27 mouse cellular contexts compared by ENCODE assay signal in genomic region chr17:71650011-71650410, GRCm38 (mm10). TPM values are rescaled to one million over a fixed set of nuclear protein-coding genes. Genes with fewer than 3 reads are reported as not detected.
DNase-seq lines count a peak whose midpoint lies in the region; ATAC-seq and TF ChIP-seq lines count a peak whose summit lies in the region.
"Had no signal": no experiment of that assay in that cellular context is flagged by ENCODE, and none has a peak within 500 bp of the region (broad histone marks: within the 10 kb centered on the region; RNA-seq: fewer than 3 reads in every experiment).

No protein-coding gene starts in this region.

- no peak overlapping the region for H3K4me2 ChIP-seq in heart, embryonic 11.5 days
- H3K4me2 ChIP-seq in kidney, postnatal 0 days (ENCODE audit: low read length) = no peak overlapping the region
- H3K4me2 ChIP-seq: forebrain, embryonic 13.5 days; heart, embryonic 13.5 days; hindbrain, embryonic 13.5 days; kidney, embryonic 15.5 days; limb, embryonic 12.5 days; liver, embryonic 12.5 days; neural tube, embryonic 15.5 days had no signal

- TF ChIP-seq CTCF in kidney, postnatal 0 days (IDR thresholded peaks at IDR 0.05; ENCODE audit: low read depth) = peak; percentile 34; the same call in 1 of the 2 replicates
- peak; percentile 27; the same call in 1 of the 2 replicates for TF ChIP-seq CTCF in E14TG2a.4 (conservative IDR thresholded peaks at IDR 0.05; ENCODE audit: low read length)

- H3K4me1 ChIP-seq in heart, embryonic 11.5 days (ENCODE audit: control insufficient read depth, insufficient read depth, low read length) = no peaks in the 10 kb centered on the region
- H3K4me1 ChIP-seq in kidney, postnatal 0 days (replicated peaks; ENCODE audit: insufficient read depth, low read length) = no peaks in the 10 kb centered on the region
- H3K4me1 ChIP-seq in E14TG2a.4 (replicated peaks; ENCODE audit: low read depth, low read length) = peaks cover 47% of the 10 kb centered on the region
- H3K4me1 ChIP-seq: forebrain, embryonic 13.5 days; heart, embryonic 13.5 days; hindbrain, embryonic 13.5 days; kidney, embryonic 15.5 days; limb, embryonic 12.5 days; liver, embryonic 12.5 days; midbrain, embryonic 10.5 days; neural tube, embryonic 15.5 days had no signal

- peaks cover 18% of the 10 kb centered on the region for H3K36me3 ChIP-seq in heart, embryonic 11.5 days (ENCODE audit: control insufficient read depth, insufficient read depth, low read length)
- peaks cover 50% of the 10 kb centered on the region for H3K36me3 ChIP-seq in kidney, postnatal 0 days (ENCODE audit: insufficient read depth, low read length)
- peaks cover 95% of the 10 kb centered on the region for H3K36me3 ChIP-seq in E14TG2a.4 (ENCODE audit: insufficient read depth, low read length)

- DNase-seq in heart, adult 11 months = peak; percentile 19
- DNase-seq in kidney, postnatal 0 days (ENCODE audit: low spot score) = no peak
- no peak for DNase-seq in kidney, postnatal 14 days
- no peak for DNase-seq in thymus, postnatal 25 days
- DNase-seq: adrenal gland, adult 8-10 months; cerebellum, adult 18-20 months; cerebellum, postnatal 14 days; embryo, embryonic 11 days; gastrocnemius, adult 2 months; heart, postnatal 36 days; kidney, adult 11 months; lung, adult 18-20 months; lung, postnatal 36 days; right cerebral cortex, adult 18-20 months; right cerebral cortex, postnatal 4 days; thymus, postnatal 36 days had no signal

- WGBS in heart, embryonic 11.5 days (ENCODE audit: insufficient replicate concordance) = 94% methylated on average over 9 of the region's 9 CpGs
- WGBS in kidney, postnatal 0 days = 87% methylated on average over 9 of the region's 9 CpGs

- no peaks in the 10 kb centered on the region for H3K9me3 ChIP-seq in heart, embryonic 11.5 days (replicated peaks; ENCODE audit: control insufficient read depth, low read length)
- H3K9me3 ChIP-seq in kidney, postnatal 0 days (replicated peaks; ENCODE audit: low read length) = no peaks in the 10 kb centered on the region
- no peaks in the 10 kb centered on the region for H3K9me3 ChIP-seq in E14TG2a.4 (ENCODE audit: low read length)
- H3K9me3 ChIP-seq: forebrain, embryonic 13.5 days; heart, embryonic 13.5 days; hindbrain, embryonic 13.5 days; kidney, embryonic 15.5 days; limb, embryonic 12.5 days; liver, embryonic 12.5 days; midbrain, embryonic 10.5 days; neural tube, embryonic 15.5 days had no signal

- H3K27ac ChIP-seq in heart, embryonic 11.5 days (ENCODE audit: low read depth, low read length) = no peak overlapping the region
- H3K27ac ChIP-seq in kidney, postnatal 0 days = no peak overlapping the region
- H3K27ac ChIP-seq: forebrain, embryonic 13.5 days; gastrocnemius, adult 2 months; heart, embryonic 13.5 days; hindbrain, embryonic 13.5 days; kidney, embryonic 15.5 days; limb, embryonic 12.5 days; liver, embryonic 12.5 days; midbrain, embryonic 10.5 days; neural tube, embryonic 15.5 days had no signal

- no peak overlapping the region for H3K9ac ChIP-seq in heart, embryonic 11.5 days (ENCODE audit: low read depth, low read length)
- no peak overlapping the region for H3K9ac ChIP-seq in kidney, postnatal 0 days (ENCODE audit: low read depth, low read length)
- H3K9ac ChIP-seq: forebrain, embryonic 13.5 days; heart, embryonic 13.5 days; hindbrain, embryonic 13.5 days; kidney, embryonic 15.5 days; limb, embryonic 12.5 days; liver, embryonic 12.5 days; neural tube, embryonic 15.5 days had no signal

- no peak for ATAC-seq in heart, embryonic 11.5 days (replicated peaks; ENCODE audit: insufficient number of reproducible peaks, low FRiP score, low TSS enrichment)
- ATAC-seq in kidney, postnatal 0 days (replicated peaks; ENCODE audit: low FRiP score, low read depth) = no peak
- peak; percentile 47 for ATAC-seq in megakaryocyte progenitor cell, adult 5-6 weeks (replicated peaks; ENCODE audit: poor library complexity)
- ATAC-seq: forebrain, embryonic 13.5 days; liver, embryonic 12.5 days had no signal

- H3K27me3 ChIP-seq in heart, embryonic 11.5 days (ENCODE audit: control insufficient read depth, insufficient read depth, low read length) = no peaks in the 10 kb centered on the region
- no peaks in the 10 kb centered on the region for H3K27me3 ChIP-seq in kidney, postnatal 0 days (ENCODE audit: insufficient read depth, low read length)
- H3K27me3 ChIP-seq in E14TG2a.4 (ENCODE audit: insufficient read depth, low read length) = no peaks in the 10 kb centered on the region
- H3K27me3 ChIP-seq: forebrain, embryonic 13.5 days; heart, embryonic 13.5 days; hindbrain, embryonic 13.5 days; kidney, embryonic 15.5 days; limb, embryonic 12.5 days; liver, embryonic 12.5 days; neural tube, embryonic 15.5 days had no signal

- no peak overlapping the region for H3K4me3 ChIP-seq in heart, embryonic 11.5 days (ENCODE audit: low read depth, low read length)
- no peak overlapping the region for H3K4me3 ChIP-seq in kidney, postnatal 0 days (replicated peaks; ENCODE audit: low read depth, low read length)
- no peak overlapping the region for H3K4me3 ChIP-seq in E14TG2a.4 (replicated peaks; ENCODE audit: low read length)
- H3K4me3 ChIP-seq: forebrain, embryonic 13.5 days; gastrocnemius, adult 2 months; heart, embryonic 13.5 days; hindbrain, embryonic 13.5 days; kidney, embryonic 15.5 days; limb, embryonic 12.5 days; liver, embryonic 12.5 days; midbrain, embryonic 10.5 days; neural tube, embryonic 15.5 days had no signal

RNA-seq across cellular contexts. Expression of gene Togaram2, which starts 23.1 kb away (rescaled TPM):
- polyA plus RNA-seq in heart, embryonic 11.5 days (2014; fragmentation: Nextera tagmentation; extraction: Ambion mirVana) = 1.9 and 3.1 TPM in 2 replicates
- 0.27 and 0.46 TPM in 2 replicates for polyA plus RNA-seq in kidney, postnatal 0 days (2015; fragmentation: Nextera tagmentation; extraction: Ambion mirVana)
- not detected in 2 replicates for total RNA-seq in megakaryocyte progenitor cell, adult 5-6 weeks (2015)
- 0.03 TPM in 1 of 2 replicates, not detected in the other for total RNA-seq in megakaryocyte progenitor cell, adult 5-6 weeks (2017)
- polyA plus RNA-seq: limb, embryonic 12.5 days; midbrain, embryonic 10.5 days had no signal

RNA-seq across cellular contexts. Expression of gene Wdr43, which starts 34.3 kb away (rescaled TPM):
- polyA plus RNA-seq in heart, embryonic 11.5 days (2014; fragmentation: Nextera tagmentation; extraction: Ambion mirVana) = 54.4 and 60.0 TPM in 2 replicates
- polyA plus RNA-seq in kidney, postnatal 0 days (2015; fragmentation: Nextera tagmentation; extraction: Ambion mirVana) = 54.6 and 56.2 TPM in 2 replicates
- total RNA-seq in megakaryocyte progenitor cell, adult 5-6 weeks (2015) = 127 and 140 TPM in 2 replicates
- total RNA-seq in megakaryocyte progenitor cell, adult 5-6 weeks (2017) = 312 and 380 TPM in 2 replicates
